Mouse (Mus musculus) stomach, postnatal 0 days (tissue): ENCODE measurements around the gene Cebpb.

Source experiments
- CTCF ChIP-seq: IDR thresholded peaks from 2 replicates; pipeline ENCODE4 v1.5.1; 2016; ENCODE audit warnings: antibody characterized with exemption, low read depth, mild to moderate bottlenecking, moderate library complexity
- EP300 ChIP-seq: optimal IDR thresholded peaks from 2 replicates; pipeline ENCODE3; 2016; ENCODE audit warnings: antibody characterized with exemption

DNA sequence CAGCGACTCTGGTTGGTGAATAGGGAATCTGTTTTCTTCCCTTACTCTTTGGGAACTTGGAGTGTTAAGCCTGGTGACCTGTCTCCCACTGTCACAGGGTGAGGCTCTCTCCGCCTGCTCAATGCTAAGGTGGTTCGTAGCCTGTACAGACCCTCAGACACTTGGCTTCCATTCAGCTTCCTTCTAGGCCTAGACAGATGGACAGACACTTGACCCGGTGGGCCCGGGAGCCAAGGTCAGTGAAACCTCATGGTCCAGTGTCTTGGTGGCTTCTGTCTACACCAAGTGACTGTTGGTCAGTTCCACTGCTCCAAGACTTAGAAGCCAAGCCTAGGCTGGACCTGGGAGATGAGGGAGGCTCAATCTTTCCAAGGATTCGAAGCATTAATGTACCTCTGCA is 2.7 kb downstream of the Cebpb start:
- no peak for TF ChIP-seq CTCF
- no peak for TF ChIP-seq EP300
